Comparison of ENCODE assay signal across 12 mouse cellular contexts in genomic region chr7:79568937-79569535, GRCm38 (mm10). TPM values are rescaled to one million over a fixed set of nuclear protein-coding genes. Genes with fewer than 3 reads are reported as not detected.
A peak's percentile ranks its signal among the peaks of the same experiment; 100 is the strongest.
DNase-seq lines count a peak whose midpoint lies in the region.
"Had no signal": no experiment of that assay in that cellular context is flagged by ENCODE, and none has a peak within 500 bp of the region (broad histone marks: within the 10 kb centered on the region; RNA-seq: fewer than 3 reads in every experiment).

No protein-coding gene starts in this region.

- WGBS in embryonic facial prominence, embryonic 10.5 days: 32% methylated on average over 4 of the region's 4 CpGs

- DNase-seq in frontal cortex, postnatal 10 days (ENCODE audit: low spot score in 2 of 2): peak; percentile 59 to 77
- DNase-seq in frontal cortex, postnatal 36 days (ENCODE audit: low spot score in 2 of 2): no peak
- DNase-seq in layer of hippocampus, postnatal 10 days (ENCODE audit: low spot score in 2 of 2): peak; percentile 64 to 73
- DNase-seq in layer of hippocampus, postnatal 25 days (ENCODE audit: extremely low spot score in 1 of 2, low spot score in 1 of 2): no peak
- DNase-seq in right cerebral cortex, postnatal 10 days (ENCODE audit: low spot score in 2 of 2): peak; percentile 85 to 90
- no peak for DNase-seq in right cerebral cortex, adult 2 months (ENCODE audit: low spot score in 2 of 2)
- DNase-seq in cerebellum, adult 11 months: no peak
- DNase-seq in embryonic facial prominence, embryonic 10.5 days (ENCODE audit: low spot score): no peak

- H3K4me3 ChIP-seq in embryonic facial prominence, embryonic 10.5 days: no peak overlapping the region
- H3K4me3 ChIP-seq: limb, embryonic 13.5 days had no signal

- peaks cover 18% of the 10 kb centered on the region for H3K4me1 ChIP-seq in embryonic facial prominence, embryonic 10.5 days
- H3K4me1 ChIP-seq: limb, embryonic 13.5 days had no signal

- H3K36me3 ChIP-seq in embryonic facial prominence, embryonic 10.5 days (replicated peaks): no peaks in the 10 kb centered on the region
- H3K36me3 ChIP-seq: limb, embryonic 13.5 days had no signal

- H3K27ac ChIP-seq in embryonic facial prominence, embryonic 10.5 days (replicated peaks): no peak overlapping the region
- H3K27ac ChIP-seq: limb, embryonic 13.5 days had no signal

- H3K9me3 ChIP-seq in embryonic facial prominence, embryonic 10.5 days: no peaks in the 10 kb centered on the region
- H3K9me3 ChIP-seq: limb, embryonic 13.5 days had no signal

- H3K27me3 ChIP-seq in embryonic facial prominence, embryonic 10.5 days (replicated peaks; ENCODE audit: low read depth, poor library complexity, severe bottlenecking): peaks cover 86% of the 10 kb centered on the region

RNA-seq across cellular contexts. Expression of gene Rhcg, which starts 48.4 kb away (rescaled TPM):
- total RNA-seq in layer of hippocampus, postnatal 10 days (2021): 1 to 10 TPM; 1.4 to 3.2 TPM
- 1 to 10 TPM; 2.1 to 2.4 TPM for total RNA-seq in layer of hippocampus, postnatal 25 days (2021)
- polyA plus RNA-seq in embryonic facial prominence, embryonic 10.5 days (2016; fragmentation: Nextera tagmentation; extraction: Ambion mirVana): 0.51 TPM in 1 of 2 replicates, not detected in the other
- total RNA-seq: megakaryocyte-erythroid progenitor cell, adult 5-6 weeks had no signal
- polyA plus RNA-seq: C2C12; limb, embryonic 13.5 days; stomach, embryonic 14.5 days had no signal

Comparison
In these comparisons a context has a peak if more than half of its experiments do, and no peak if none do; other contexts are left out.
1. DNase-seq: peak in frontal cortex, postnatal 10 days (2 of 2), layer of hippocampus, postnatal 10 days (2 of 2) and right cerebral cortex, postnatal 10 days (2 of 2); none in frontal cortex, postnatal 36 days (0 of 2), layer of hippocampus, postnatal 25 days (0 of 2), right cerebral cortex, adult 2 months (0 of 2), cerebellum, adult 11 months (single experiment) and embryonic facial prominence, embryonic 10.5 days (single experiment).